Mouse (Mus musculus): ENCODE data around the gene Stk40. TPM values are rescaled to one million over a fixed set of nuclear protein-coding genes. Genes with fewer than 3 reads are reported as not detected.

Stk40 gene
- polyA plus RNA-seq, 1 experiment, result 24.9 TPM

DNA sequence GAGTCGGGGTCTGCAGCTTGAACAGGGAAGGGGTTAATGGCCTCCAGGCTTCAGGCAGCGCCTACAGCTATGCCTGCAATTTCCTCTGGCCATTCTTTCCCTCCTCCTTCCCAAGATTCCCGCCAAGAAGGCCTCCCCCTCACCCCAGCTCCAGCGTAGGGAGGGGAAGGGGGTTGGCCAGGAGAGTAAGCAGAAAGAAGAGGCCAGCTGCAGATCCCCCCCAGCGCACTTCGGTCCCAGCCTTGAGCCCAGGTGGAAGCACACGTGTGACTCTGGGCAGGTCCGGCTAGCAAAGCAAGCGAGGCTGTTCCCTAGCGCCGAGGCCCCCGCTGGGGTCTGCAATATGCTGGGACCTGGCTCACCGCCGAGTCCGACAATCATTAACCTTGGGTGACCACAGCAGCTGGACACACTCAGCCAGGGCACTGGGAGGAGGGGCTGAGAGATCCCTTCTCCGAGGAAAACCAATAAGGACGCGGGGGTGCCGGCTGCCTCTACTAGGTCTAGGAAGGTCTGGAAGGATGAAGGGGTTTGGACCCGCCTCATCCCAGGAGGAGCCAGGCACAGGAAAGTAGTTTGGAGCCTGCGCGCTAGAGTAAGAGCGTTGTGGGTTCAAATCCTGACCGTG lies 43.9 kb downstream of the Stk40 start, which contains the start of gene Eva1b:
TSS of gene Eva1b (plus strand) at position 212 of the 628 bp plus-strand sequence.
- no peak for DNase-seq
- 30% methylated on average over 24 of the region's 24 CpGs for WGBS
- Histone ChIP-seq H3K27me3 (ENCODE audit: control insufficient read depth, insufficient read depth, low read length) (0 out of 2 replicates have a peak, but pooled peaks cover 2% of the 10 kb centered on the region), H3K4me1 (ENCODE audit: control insufficient read depth, insufficient read depth, low read length) (0 out of 2 replicates have a peak, but pooled peaks cover 7% of the 10 kb centered on the region), H3K27ac (ENCODE audit: insufficient read depth, low read length) (no peak within 1 kb of the TSS), H3K4me3 (replicated peaks; ENCODE audit: insufficient read depth, low read depth, low read length) (no peak within 1 kb of the TSS)
- TF ChIP-seq POLR2A (IDR thresholded peaks at IDR 0.05; ENCODE audit: borderline replicate concordance, insufficient read depth, low read length), result no peak
- TF ChIP-seq CTCF (IDR thresholded peaks at IDR 0.05; ENCODE audit: borderline replicate concordance, insufficient read depth, low read depth, low read length), result no peak

GRCm38 (mm10) chr4:126148161-126148961 lies 44.6 kb downstream of the Stk40 start:
- Histone ChIP-seq H3K4me3 (replicated peaks; ENCODE audit: insufficient read depth, low read depth, low read length) (peak overlapping the region; percentile 3), H3K27ac (ENCODE audit: insufficient read depth, low read length) (no peak overlapping the region), H3K4me1 (ENCODE audit: control insufficient read depth, insufficient read depth, low read length) (0 out of 2 replicates have a peak, but pooled peaks cover 7% of the 10 kb centered on the region), H3K27me3 (ENCODE audit: control insufficient read depth, insufficient read depth, low read length) (0 out of 2 replicates have a peak, but pooled peaks cover 2% of the 10 kb centered on the region)
- TF ChIP-seq CTCF (IDR thresholded peaks at IDR 0.05; ENCODE audit: borderline replicate concordance, insufficient read depth, low read depth, low read length) (no peak), POLR2A (IDR thresholded peaks at IDR 0.05; ENCODE audit: borderline replicate concordance, insufficient read depth, low read length) (no peak)
- no peak for DNase-seq
- WGBS, result 6% methylated on average over 63 of the region's 67 CpGs

- Histone ChIP-seq H3K4me1 (ENCODE audit: control insufficient read depth, insufficient read depth, low read length) (0 out of 2 replicates have a peak, but pooled peaks cover 7% of the 10 kb centered on the region), H3K27me3 (ENCODE audit: control insufficient read depth, insufficient read depth, low read length) (0 out of 2 replicates have a peak, but pooled peaks cover 2% of the 10 kb centered on the region), H3K4me3 (replicated peaks; ENCODE audit: insufficient read depth, low read depth, low read length) (no peak overlapping the region), H3K27ac (ENCODE audit: insufficient read depth, low read length) (no peak overlapping the region)
- DNase-seq, result no peak
- 18% methylated on average over 42 of the region's 42 CpGs for WGBS
- no peak for TF ChIP-seq CTCF (IDR thresholded peaks at IDR 0.05; ENCODE audit: borderline replicate concordance, insufficient read depth, low read depth, low read length)
- TF ChIP-seq POLR2A (IDR thresholded peaks at IDR 0.05; ENCODE audit: borderline replicate concordance, insufficient read depth, low read length), result no peak
Observed at GRCm38 (mm10) chr4:126149041-126149676, 45.4 kb downstream of the Stk40 start.

DNA sequence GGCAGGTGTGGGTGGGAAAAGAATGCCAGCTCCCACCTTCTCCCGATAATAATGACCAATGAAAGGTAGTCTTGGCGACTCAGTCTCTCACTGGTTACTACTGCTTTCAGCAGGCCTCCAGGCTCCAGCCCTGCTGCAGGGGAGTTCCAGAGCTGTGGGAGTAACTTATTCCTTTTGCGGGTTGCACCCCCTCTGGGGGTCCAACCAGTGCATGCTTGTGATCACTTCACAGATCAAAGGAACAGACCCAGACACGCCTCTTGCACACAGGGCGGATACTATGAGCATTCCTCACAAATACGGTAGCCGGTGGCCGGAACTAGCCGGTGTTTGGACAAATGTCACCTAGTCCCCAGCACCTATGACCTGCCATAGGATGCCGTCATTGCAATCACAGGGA lies 46.0 kb downstream of the Stk40 start:
- DNase-seq, result no peak
- no peak overlapping the region for H3K27ac ChIP-seq (ENCODE audit: insufficient read depth, low read length)
- TF ChIP-seq POLR2A (IDR thresholded peaks at IDR 0.05; ENCODE audit: borderline replicate concordance, insufficient read depth, low read length) (no peak), CTCF (IDR thresholded peaks at IDR 0.05; ENCODE audit: borderline replicate concordance, insufficient read depth, low read depth, low read length) (no peak)
- no peak overlapping the region for H3K4me3 ChIP-seq (replicated peaks; ENCODE audit: insufficient read depth, low read depth, low read length)
- H3K4me1 ChIP-seq (ENCODE audit: control insufficient read depth, insufficient read depth, low read length), result 0 out of 2 replicates have a peak, but pooled peaks cover 7% of the 10 kb centered on the region
- H3K27me3 ChIP-seq (ENCODE audit: control insufficient read depth, insufficient read depth, low read length), result 0 out of 2 replicates have a peak, but pooled peaks cover 2% of the 10 kb centered on the region
- WGBS, result 78% methylated on average over 10 of the region's 10 CpGs

DNA sequence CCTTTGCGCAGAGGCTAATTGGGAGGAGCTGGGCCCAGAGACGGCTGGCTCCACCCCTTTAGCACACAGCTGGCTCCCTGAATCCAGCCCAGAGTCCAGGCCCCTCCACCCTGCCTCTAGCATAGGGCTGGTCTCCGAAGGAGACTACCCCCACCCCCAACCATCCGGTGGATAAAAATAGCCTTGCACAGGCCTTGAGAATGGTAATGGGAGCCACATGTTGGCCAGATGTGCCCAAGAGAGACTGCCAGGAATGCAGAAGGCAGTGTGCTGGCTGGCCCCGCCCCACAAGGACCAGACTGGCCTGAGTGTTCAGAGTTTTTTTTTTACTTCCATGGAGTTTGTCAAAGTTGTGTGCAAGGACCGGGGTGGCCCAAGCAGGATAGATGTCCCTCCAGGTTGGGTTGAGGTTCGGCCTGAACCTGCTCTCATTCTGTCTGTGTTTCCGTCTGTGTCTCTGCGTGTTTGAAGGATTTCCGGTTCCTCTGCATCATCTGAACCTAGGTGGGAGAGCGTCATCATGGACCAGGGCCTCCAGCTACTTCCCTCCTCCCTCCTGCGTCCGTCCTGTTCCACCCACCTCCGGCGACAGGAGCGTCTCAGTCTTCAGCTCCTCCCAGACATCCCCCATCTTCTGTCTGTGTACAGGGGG lies 46.7 kb downstream of the Stk40 start:
- no peak for DNase-seq
- 79% methylated on average over 16 of the region's 16 CpGs for WGBS
- H3K27ac ChIP-seq (ENCODE audit: insufficient read depth, low read length), result no peak overlapping the region
- 0 out of 2 replicates have a peak, but pooled peaks cover 2% of the 10 kb centered on the region for H3K27me3 ChIP-seq (ENCODE audit: control insufficient read depth, insufficient read depth, low read length)
- H3K4me3 ChIP-seq (replicated peaks; ENCODE audit: insufficient read depth, low read depth, low read length), result no peak overlapping the region
- TF ChIP-seq CTCF (IDR thresholded peaks at IDR 0.05; ENCODE audit: borderline replicate concordance, insufficient read depth, low read depth, low read length) (no peak), POLR2A (IDR thresholded peaks at IDR 0.05; ENCODE audit: borderline replicate concordance, insufficient read depth, low read length) (no peak)
- H3K4me1 ChIP-seq (ENCODE audit: control insufficient read depth, insufficient read depth, low read length), result 0 out of 2 replicates have a peak, but pooled peaks cover 7% of the 10 kb centered on the region

DNA sequence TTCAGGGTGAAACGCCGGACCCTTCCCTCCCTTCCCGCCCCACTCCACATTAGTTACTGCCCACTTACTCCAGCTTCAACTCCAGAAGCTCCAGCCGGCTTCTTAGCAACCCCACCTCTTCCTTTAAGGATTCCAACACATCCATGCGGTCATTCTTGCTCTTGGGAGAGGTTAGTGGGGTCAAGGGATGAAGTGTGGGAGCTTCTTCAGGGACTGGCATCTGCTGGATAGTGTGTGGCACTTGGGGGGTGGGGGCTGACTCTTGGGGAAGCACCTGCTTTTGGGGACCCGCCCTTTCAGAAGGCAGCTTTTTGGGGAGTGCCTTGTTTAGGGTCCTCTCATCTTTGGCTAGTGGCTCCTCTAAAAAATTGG lies 47.2 kb downstream of the Stk40 start:
- TF ChIP-seq POLR2A (IDR thresholded peaks at IDR 0.05; ENCODE audit: borderline replicate concordance, insufficient read depth, low read length), result no peak
- no peak for TF ChIP-seq CTCF (IDR thresholded peaks at IDR 0.05; ENCODE audit: borderline replicate concordance, insufficient read depth, low read depth, low read length)
- Histone ChIP-seq H3K27ac (ENCODE audit: insufficient read depth, low read length) (no peak overlapping the region), H3K4me1 (ENCODE audit: control insufficient read depth, insufficient read depth, low read length) (0 out of 2 replicates have a peak, but pooled peaks cover 7% of the 10 kb centered on the region), H3K27me3 (ENCODE audit: control insufficient read depth, insufficient read depth, low read length) (0 out of 2 replicates have a peak, but pooled peaks cover 2% of the 10 kb centered on the region), H3K4me3 (replicated peaks; ENCODE audit: insufficient read depth, low read depth, low read length) (no peak overlapping the region)
- 87% methylated on average over 6 of the region's 6 CpGs for WGBS
- no peak for DNase-seq
